ENCODE assay signal across 8 mouse cellular contexts in genomic region chr16:30184591-30185265, GRCm38 (mm10).
A peak's percentile ranks its signal among the peaks of the same experiment; 100 is the strongest.
DNase-seq lines count a peak whose midpoint lies in the region; ATAC-seq and TF ChIP-seq lines count a peak whose summit lies in the region.

No protein-coding gene starts in this region.

- peak; percentile 33 for TF ChIP-seq CTCF in liver, postnatal 0 days (IDR thresholded peaks at IDR 0.05; ENCODE audit: low read depth)

- H3K27ac ChIP-seq in liver, postnatal 0 days (ENCODE audit: low read depth), result peak overlapping the region; percentile 64

- TF ChIP-seq EP300 in liver, postnatal 0 days (IDR thresholded peaks at IDR 0.05; ENCODE audit: low read depth), result 0 out of 2 replicates have a peak, but pooled peaks have one; percentile 4

- H3K4me1 ChIP-seq in liver, postnatal 0 days (ENCODE audit: insufficient read depth), result peaks cover 37% of the 10 kb centered on the region

- ATAC-seq in frontal cortex, adult (ENCODE audit: low TSS enrichment), result peak; percentile 44
- peak; percentile 24 for ATAC-seq in liver, postnatal 0 days

- WGBS in liver, postnatal 0 days (ENCODE audit: insufficient replicate concordance), result 26% methylated on average over 18 of the region's 18 CpGs

- no peaks in the 10 kb centered on the region for H3K36me3 ChIP-seq in liver, postnatal 0 days (replicated peaks; ENCODE audit: insufficient read depth, low read length)

- no peaks in the 10 kb centered on the region for H3K9me3 ChIP-seq in liver, postnatal 0 days (ENCODE audit: low read length)

- peak; percentile 88 for DNase-seq in 3T3-L1 (ENCODE audit: low read depth, low spot score)
- peak; percentile 86 for DNase-seq in adrenal gland, postnatal 14 days
- peak; percentile 90 for DNase-seq in heart, postnatal 4 days
- DNase-seq in layer of hippocampus, adult 18-20 months (ENCODE audit: low spot score in 2 of 2), result peak; percentile 39 to 62
- peak; percentile 66 for DNase-seq in liver, postnatal 0 days
- peak; percentile 65 for DNase-seq in neural tube, embryonic 10.5 days (ENCODE audit: extremely low spot score, low spot score)
- DNase-seq in yolk sac, embryonic 10.5 days (ENCODE audit: low spot score), result peak; percentile 55

- H3K9ac ChIP-seq in liver, postnatal 0 days (replicated peaks), result no peak overlapping the region

- peak overlapping the region; percentile 14; the same call in 1 of the 2 replicates for H3K4me2 ChIP-seq in liver, postnatal 0 days (ENCODE audit: low read depth, low read length)

- H3K27me3 ChIP-seq in liver, postnatal 0 days (ENCODE audit: insufficient read depth, low read length), result no peaks in the 10 kb centered on the region

- no peak overlapping the region for H3K4me3 ChIP-seq in liver, postnatal 0 days (ENCODE audit: low read depth, low read length)
